Mouse (Mus musculus): ENCODE data around the gene Hira.

DNA sequence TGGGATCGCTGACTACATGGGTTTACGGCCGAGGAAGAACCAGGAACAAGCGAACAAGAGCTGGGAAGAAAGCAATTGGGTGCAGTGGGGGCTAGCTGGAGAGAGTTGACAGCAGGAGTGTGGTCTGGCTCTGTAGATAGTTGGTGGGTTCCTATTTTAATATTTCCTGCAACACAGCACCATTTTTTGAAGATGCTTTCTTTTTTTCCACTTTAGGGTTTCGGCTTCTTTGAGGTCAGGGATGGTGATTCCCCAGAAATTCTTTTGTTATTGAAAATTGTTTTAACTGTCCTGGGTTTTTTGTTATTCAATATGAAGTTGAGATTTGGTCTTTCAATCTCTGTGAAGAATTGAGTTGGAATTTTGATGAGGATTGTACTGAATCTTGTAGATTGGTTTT, 110.0 kb downstream of the Hira start:
- no peak for TF ChIP-seq CTCF (IDR thresholded peaks at IDR 0.05; ENCODE audit: low read depth)
- no peak for TF ChIP-seq EP300 (optimal IDR thresholded peaks at IDR 0.05)

All from stomach, postnatal 0 days (tissue).